Mouse (Mus musculus) spleen, adult 2 months (tissue): Measurements from ENCODE around the gene Tet2. TPM values are rescaled to one million over a fixed set of nuclear protein-coding genes. Genes with fewer than 3 reads are reported as not detected.

Source experiments
- DNase-seq, 2 experiments: peaks; one replicate each; pipeline versions ENCODE4 v3.0.0 to v3.0.0-alpha.2; 2012 to 2021; ENCODE audit warnings: low spot score in 2 of 2, low read depth in 1 of 2
- H3K27ac ChIP-seq: fragments of 200-500 bp; 2 replicates; pipeline ENCODE4 v1.5.1; 2012; ENCODE audit warnings: low read length, inconsistent platforms; ENCODE audit not compliant: insufficient read depth
- H3K27me3 ChIP-seq: fragments of 200-500 bp; 2 replicates; pipeline ENCODE4 v1.6.1; 2012; ENCODE audit warnings: mild to moderate bottlenecking, moderate library complexity, low read length, inconsistent platforms; ENCODE audit not compliant: control insufficient read depth, insufficient read depth
- H3K36me3 ChIP-seq: fragments of 200-500 bp; 2 replicates; pipeline ENCODE4 v1.6.1; 2012; ENCODE audit warnings: mild to moderate bottlenecking, low read length, inconsistent platforms; ENCODE audit not compliant: control insufficient read depth, insufficient read depth
- H3K4me1 ChIP-seq: fragments of 200-500 bp; 2 replicates; pipeline ENCODE4 v1.6.1; 2011; ENCODE audit warnings: inconsistent platforms; ENCODE audit not compliant: control insufficient read depth, insufficient read depth, insufficient read length
- H3K4me3 ChIP-seq: fragments of 200-500 bp; 2 replicates; pipeline ENCODE4 v1.5.1; 2011; ENCODE audit warnings: mild to moderate bottlenecking, inconsistent platforms; ENCODE audit not compliant: insufficient read depth, insufficient read length; ENCODE audit errors: extremely low read depth
- CTCF ChIP-seq: fragments of 200-500 bp; IDR thresholded peaks from 2 replicates; pipeline ENCODE4 v1.5.1; 2011; ENCODE audit warnings: mild to moderate bottlenecking, inconsistent platforms; ENCODE audit not compliant: insufficient read depth, insufficient read length, insufficient replicate concordance; ENCODE audit errors: extremely low read depth
- POLR2A ChIP-seq: fragments of 200-500 bp; IDR thresholded peaks from 2 replicates; pipeline ENCODE4 v1.6.1; 2011; ENCODE audit warnings: low read depth, low read length, inconsistent platforms
- whole genome bisulfite sequencing: fragments of 180-500 bp; shearing (Covaris S2); methylation state at CpG from one replicate; pipeline ENCODE4 v1.1.7; 2018; 5-methylcytosine and 5-hydroxymethylcytosine counted together
- polyA plus RNA-seq: library from polyadenylated mRNA; depleted of rRNA; stranded (reverse); fragments of >200 nt; gene quantifications from 2 replicates; pipeline ENCODE4 v1.2.3, GENCODE M21; 2012

Tet2 gene
- polyA plus RNA-seq, 1 experiment: 10.5 TPM

GRCm38 (mm10) chr3:133518801-133519200, 26.1 kb downstream of the Tet2 start:
- no peak for DNase-seq
- WGBS: 74% methylated on average over 3 of the region's 3 CpGs
- Histone ChIP-seq H3K27ac (no peak overlapping the region), H3K4me1 (peaks cover 3% of the 10 kb centered on the region), H3K27me3 (no peaks in the 10 kb centered on the region), H3K4me3 (no peak overlapping the region), H3K36me3 (peaks cover 7% of the 10 kb centered on the region; the same call in 1 of the 2 replicates)
- TF ChIP-seq CTCF (no peak), POLR2A (no peak)

GRCm38 (mm10) chr3:133518116-133518515, 26.8 kb downstream of the Tet2 start:
- Histone ChIP-seq H3K36me3 (peaks cover 7% of the 10 kb centered on the region; the same call in 1 of the 2 replicates), H3K27ac (no peak overlapping the region), H3K4me3 (no peak overlapping the region), H3K27me3 (no peaks in the 10 kb centered on the region), H3K4me1 (peaks cover 3% of the 10 kb centered on the region)
- WGBS: 66% methylated on average over 6 of the region's 6 CpGs
- TF ChIP-seq CTCF (no peak), POLR2A (no peak)
- no peak for DNase-seq

- Histone ChIP-seq H3K36me3 (peaks cover 7% of the 10 kb centered on the region; the same call in 1 of the 2 replicates), H3K4me1 (peaks cover 3% of the 10 kb centered on the region), H3K27ac (no peak overlapping the region), H3K27me3 (no peaks in the 10 kb centered on the region), H3K4me3 (no peak overlapping the region)
- WGBS: 90% methylated on average over 6 of the region's 6 CpGs
- TF ChIP-seq POLR2A (no peak), CTCF (no peak)
- no peak for DNase-seq
These were observed 27.5 kb downstream of the Tet2 start for GRCm38 (mm10) chr3:133517406-133517805.

DNA sequence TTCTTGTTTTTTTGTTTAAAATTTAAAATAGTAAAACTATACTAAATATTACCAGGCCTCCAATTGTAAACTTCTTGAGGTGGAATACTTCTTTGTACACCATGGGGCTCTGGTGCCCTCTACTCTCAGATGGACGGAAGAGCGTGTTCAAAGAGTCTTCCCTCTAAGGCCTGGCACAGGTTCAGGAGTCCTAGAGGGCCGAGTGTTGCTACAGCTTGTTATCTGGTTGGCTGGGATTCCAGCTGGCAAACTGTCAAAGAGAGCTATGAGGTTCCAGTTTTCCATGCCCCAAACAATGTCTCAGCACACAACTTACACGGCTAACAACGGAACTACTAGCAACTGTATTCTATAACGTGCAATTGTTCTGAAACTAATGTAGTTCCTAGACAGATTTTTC, 28.8 kb downstream of the Tet2 start:
- WGBS: 84% methylated on average over 6 of the region's 6 CpGs
- Histone ChIP-seq H3K4me1 (peaks cover 3% of the 10 kb centered on the region), H3K4me3 (no peak overlapping the region), H3K27ac (no peak overlapping the region), H3K27me3 (no peaks in the 10 kb centered on the region), H3K36me3 (peaks cover 10% of the 10 kb centered on the region; the same call in 1 of the 2 replicates)
- DNase-seq: no peak
- TF ChIP-seq POLR2A (no peak), CTCF (no peak)

GRCm38 (mm10) chr3:133515204-133515969, 29.6 kb downstream of the Tet2 start:
- H3K27ac ChIP-seq: no peak overlapping the region
- H3K4me1 ChIP-seq: peaks cover 3% of the 10 kb centered on the region
- TF ChIP-seq CTCF (no peak), POLR2A (no peak)
- no peak for DNase-seq
- peaks cover 10% of the 10 kb centered on the region; the same call in 1 of the 2 replicates for H3K36me3 ChIP-seq
- no peaks in the 10 kb centered on the region for H3K27me3 ChIP-seq
- H3K4me3 ChIP-seq: no peak overlapping the region
- WGBS: 88% methylated on average over 8 of the region's 8 CpGs

DNA sequence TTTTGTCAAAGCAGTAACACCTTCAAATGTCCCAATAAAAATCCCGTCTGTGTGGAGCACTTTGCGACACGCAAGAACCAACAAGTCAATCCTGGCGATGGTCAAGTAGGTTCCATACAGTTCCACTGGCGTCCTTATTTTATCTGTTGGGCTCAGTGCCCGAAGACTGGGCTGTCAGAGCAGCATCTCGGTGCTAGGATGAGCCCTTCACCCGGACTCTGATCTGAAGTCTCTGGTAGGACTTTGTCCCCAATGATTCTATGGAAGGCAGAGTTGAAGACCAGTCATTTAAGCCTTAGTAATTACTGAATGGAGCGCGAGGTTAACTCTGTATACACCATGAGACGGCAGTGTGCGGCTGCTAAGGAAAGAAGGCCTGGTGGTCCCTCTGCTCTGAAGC, 30.6 kb downstream of the Tet2 start:
- H3K36me3 ChIP-seq: peaks cover 12% of the 10 kb centered on the region; the same call in 1 of the 2 replicates
- TF ChIP-seq POLR2A (no peak), CTCF (no peak)
- WGBS: 96% methylated on average over 12 of the region's 12 CpGs

GRCm38 (mm10) chr3:133513475-133513874, 31.5 kb downstream of the Tet2 start:
- TF ChIP-seq CTCF: no peak
- no peak for TF ChIP-seq POLR2A
- no peak for DNase-seq
- 84% methylated on average over 7 of the region's 7 CpGs for WGBS

More for the DNA sequence above, 30.6 kb downstream of the Tet2 start:
- Histone ChIP-seq H3K27me3 (no peaks in the 10 kb centered on the region), H3K27ac (no peak overlapping the region), H3K4me3 (no peak overlapping the region), H3K4me1 (no peaks in the 10 kb centered on the region; the same call in 1 of the 2 replicates)
- DNase-seq: no peak

More at GRCm38 (mm10) chr3:133513475-133513874, 31.5 kb downstream of the Tet2 start:
- Histone ChIP-seq H3K27me3 (no peaks in the 10 kb centered on the region), H3K36me3 (peaks cover 12% of the 10 kb centered on the region; the same call in 1 of the 2 replicates), H3K27ac (no peak overlapping the region), H3K4me1 (no peaks in the 10 kb centered on the region; the same call in 1 of the 2 replicates), H3K4me3 (no peak overlapping the region)
